Mouse (Mus musculus): ENCODE results near the gene Hsdl2.

- TF ChIP-seq TAL1 (IDR thresholded peaks at IDR 0.05; ENCODE audit: low read length) (no peak), GATA1 (IDR thresholded peaks at IDR 0.05; ENCODE audit: low read length) (no peak)
Measured at GRCm38 (mm10) chr4:59585097-59585496, 3.7 kb downstream of the Hsdl2 start.

Data from erythroblast, embryonic 14.5 days (primary cell).